Mouse (Mus musculus) cerebral cortex, adult 2 months (tissue): ENCODE measurements around the gene Sec16b.

Source experiments
- WGBS: fragments of 180-500 bp; shearing (Covaris S2); methylation state at CpG from one replicate; pipeline ENCODE4 v1.1.7; 2018; 5-methylcytosine and 5-hydroxymethylcytosine counted together

Gene Sec16b

GRCm38 (mm10) chr1:157506522-157506921 lies at the start of gene Sec16b:
Gene Sec16b (plus strand): TSS chr1:157506728.
- 27% methylated on average over 5 of the region's 5 CpGs for WGBS

GRCm38 (mm10) chr1:157457789-157458188 lies 48.7 kb upstream of the Sec16b start:
- WGBS = 86% methylated on average over 3 of the region's 3 CpGs

GRCm38 (mm10) chr1:157458421-157459208 lies 47.9 kb upstream of the Sec16b start, which contains the start of gene Cryzl2:
Gene Cryzl2 (plus strand): TSS chr1:157458577.
- 32% methylated on average over 28 of the region's 29 CpGs for WGBS

GRCm38 (mm10) chr1:157459904-157460303 lies 46.6 kb upstream of the Sec16b start:
- 94% methylated on average over 5 of the region's 5 CpGs for WGBS

- WGBS = 97% methylated on average over 5 of the region's 5 CpGs
Measured at GRCm38 (mm10) chr1:157461276-157461675, 45.3 kb upstream of the Sec16b start.

- WGBS = 74% methylated on average over 3 of the region's 3 CpGs
Measured at GRCm38 (mm10) chr1:157462336-157462735, 44.2 kb upstream of the Sec16b start.

- 73% methylated on average over 3 of the region's 3 CpGs for WGBS
Measured at GRCm38 (mm10) chr1:157465194-157465593, 41.3 kb upstream of the Sec16b start.

- WGBS = 58% methylated on average over 8 of the region's 8 CpGs
Measured at GRCm38 (mm10) chr1:157467866-157468265, 38.7 kb upstream of the Sec16b start.

GRCm38 (mm10) chr1:157470761-157471386 lies 35.7 kb upstream of the Sec16b start:
- 53% methylated on average over 9 of the region's 9 CpGs for WGBS

- 67% methylated on average over 7 of the region's 7 CpGs for WGBS
Measured at GRCm38 (mm10) chr1:157472716-157473115, 33.8 kb upstream of the Sec16b start.

GRCm38 (mm10) chr1:157474865-157475264 lies 31.7 kb upstream of the Sec16b start:
- 81% methylated on average over 8 of the region's 8 CpGs for WGBS

- 34% methylated on average over 2 of the region's 2 CpGs for WGBS
Measured at GRCm38 (mm10) chr1:157476231-157476630, 30.3 kb upstream of the Sec16b start.

GRCm38 (mm10) chr1:157480090-157480489 lies 26.4 kb upstream of the Sec16b start:
- WGBS = 31% methylated on average over 9 of the region's 9 CpGs

GRCm38 (mm10) chr1:157480901-157481300 lies 25.6 kb upstream of the Sec16b start:
- 66% methylated on average over 3 of the region's 3 CpGs for WGBS

GRCm38 (mm10) chr1:157481666-157482065 lies 24.9 kb upstream of the Sec16b start:
- WGBS = 79% methylated on average over 6 of the region's 6 CpGs

GRCm38 (mm10) chr1:157484161-157484560 lies 22.4 kb upstream of the Sec16b start:
- WGBS = 60% methylated on average over 4 of the region's 4 CpGs

GRCm38 (mm10) chr1:157500657-157501056 lies 5.9 kb upstream of the Sec16b start:
- WGBS = 87% methylated on average over 1 of the region's 1 CpGs

- 83% methylated on average over 6 of the region's 6 CpGs for WGBS
Measured at GRCm38 (mm10) chr1:157501352-157501945, 5.1 kb upstream of the Sec16b start.

GRCm38 (mm10) chr1:157503071-157503470 lies 3.5 kb upstream of the Sec16b start:
- WGBS = 72% methylated on average over 6 of the region's 6 CpGs

- WGBS = 33% methylated on average over 4 of the region's 4 CpGs
Measured at GRCm38 (mm10) chr1:157506995-157507595, 567 bp downstream of the Sec16b start.

GRCm38 (mm10) chr1:157507814-157508213 lies 1.3 kb downstream of the Sec16b start:
- WGBS = 48% methylated on average over 5 of the region's 5 CpGs
